Mouse (Mus musculus) cerebellum, adult 2 months (tissue): ENCODE results near the gene Dscaml1.

Experiments used
- CTCF ChIP-seq: fragments of 200-500 bp; IDR thresholded peaks from 2 replicates; pipeline ENCODE4 v1.5.1; 2011; ENCODE audit warnings: low read depth, mild to moderate bottlenecking, control low read depth, low read length, moderate library complexity, borderline replicate concordance; ENCODE audit not compliant: insufficient read depth
- POLR2A ChIP-seq: fragments of 200-500 bp; IDR thresholded peaks from 2 replicates; pipeline ENCODE4 v1.6.1; 2011; ENCODE audit warnings: low read length, control low read depth, borderline replicate concordance; ENCODE audit not compliant: insufficient read depth

GRCm38 (mm10) chr9:45598117-45598516 lies 171.7 kb downstream of the Dscaml1 start:
- TF ChIP-seq CTCF: no peak
- 0 out of 2 replicates have a peak, but pooled peaks have one; percentile 33 for TF ChIP-seq POLR2A
